Mouse (Mus musculus) intestine, postnatal 0 days (tissue): ENCODE results near the gene Pnpla2. TPM values are rescaled to one million over a fixed set of nuclear protein-coding genes. Genes with fewer than 3 reads are reported as not detected.

Source experiments
- ATAC-seq: fragments of 200-750 bp; cut with Nextera tagmentation; 2 replicates; pipeline ENCODE4 v1.8.0; 2017; ENCODE audit warnings: mild to moderate bottlenecking, moderate TSS enrichment, moderate library complexity
- H3K27ac ChIP-seq: fragments of 300-500 bp; sonication (generic); 2 replicates; pipeline ENCODE4 v1.5.1; 2014; ENCODE audit warnings: mild to moderate bottlenecking, low read depth, low read length, moderate library complexity
- H3K27me3 ChIP-seq: fragments of 300-500 bp; sonication (generic); replicated peaks from 2 replicates; pipeline ENCODE4 v1.6.1; 2014; ENCODE audit warnings: low read length, mixed read lengths; ENCODE audit not compliant: control insufficient read depth, insufficient read depth
- H3K36me3 ChIP-seq: fragments of 300-500 bp; sonication (generic); 2 replicates; pipeline ENCODE4 v1.6.1; 2014; ENCODE audit warnings: mild to moderate bottlenecking, moderate library complexity; ENCODE audit not compliant: control insufficient read depth, insufficient read depth
- H3K4me1 ChIP-seq: fragments of 300-500 bp; sonication (generic); replicated peaks from 2 replicates; pipeline ENCODE4 v1.6.1; 2014; ENCODE audit warnings: antibody characterized with exemption, low read length, mixed read lengths; ENCODE audit not compliant: control insufficient read depth, insufficient read depth
- H3K4me2 ChIP-seq: fragments of 300-500 bp; sonication (generic); replicated peaks from 2 replicates; pipeline ENCODE4 v1.6.1; 2014; ENCODE audit warnings: low read depth, mild to moderate bottlenecking, moderate library complexity
- H3K4me3 ChIP-seq: fragments of 300-500 bp; sonication (generic); 2 replicates; pipeline ENCODE4 v1.5.1; 2014; ENCODE audit warnings: low read depth, low read length
- H3K9ac ChIP-seq: fragments of 300-500 bp; sonication (generic); 2 replicates; pipeline ENCODE4 v1.6.1; 2014; ENCODE audit warnings: mild to moderate bottlenecking, low read depth, low read length
- H3K9me3 ChIP-seq: fragments of 300-500 bp; sonication (generic); 2 replicates; pipeline ENCODE4 v1.6.1; 2016; ENCODE audit warnings: mixed run types; ENCODE audit not compliant: control insufficient read depth
- CTCF ChIP-seq: sonication (generic); IDR thresholded peaks from 2 replicates; pipeline ENCODE4 v1.5.1; 2016; ENCODE audit warnings: low read depth, mild to moderate bottlenecking, control low read depth, antibody characterized with exemption, moderate library complexity
- WGBS: fragments of 180-500 bp; shearing (Covaris S2); extraction: QIAGEN DNeasy Blood & Tissue Kit; methylation state at CpG from one replicate; pipeline ENCODE4 v1.1.7; 2014; 5-methylcytosine and 5-hydroxymethylcytosine counted together
- polyA plus RNA-seq: library from polyadenylated mRNA; unstranded; fragments of >200 nt; fragmentation: Nextera tagmentation; extraction: Ambion mirVana; gene quantifications from 2 replicates; pipeline ENCODE4 v1.2.1, GENCODE M21; 2015

The Pnpla2 gene
- polyA plus RNA-seq, 1 experiment from 2014 or later = 79.4 TPM

GRCm38 (mm10) chr7:141413331-141413730 is 41.7 kb upstream of the Pnpla2 start:
- Histone ChIP-seq H3K9ac (peak overlapping the region; percentile 65), H3K9me3 (no peaks in the 10 kb centered on the region), H3K36me3 (peaks cover 19% of the 10 kb centered on the region; the same call in 1 of the 2 replicates), H3K4me1 (peaks cover 5% of the 10 kb centered on the region; the same call in 1 of the 2 replicates), H3K27me3 (no peaks in the 10 kb centered on the region), H3K4me3 (peak overlapping the region; percentile 59), H3K4me2 (peak overlapping the region; percentile 90), H3K27ac (peak overlapping the region; percentile 84)
- WGBS = 1% methylated on average over 16 of the region's 16 CpGs
- no peak for ATAC-seq
- TF ChIP-seq CTCF = no peak

GRCm38 (mm10) chr7:141413809-141414584 is 41.0 kb upstream of the Pnpla2 start, which contains the start of gene Gatd1:
Gene Gatd1 (minus strand): TSS chr7:141414136.
- no peaks in the 10 kb centered on the region for H3K27me3 ChIP-seq
- ATAC-seq = peak; percentile 91
- peaks cover 5% of the 10 kb centered on the region; the same call in 1 of the 2 replicates for H3K4me1 ChIP-seq
- WGBS = under 1% methylated on average over 56 of the region's 56 CpGs
- H3K36me3 ChIP-seq = peaks cover 16% of the 10 kb centered on the region; the same call in 1 of the 2 replicates
- peak within 1 kb of the TSS; percentile 65 for H3K9ac ChIP-seq
- H3K4me3 ChIP-seq = peak within 1 kb of the TSS; percentile 59
- H3K4me2 ChIP-seq = peak within 1 kb of the TSS; percentile 90
- no peaks in the 10 kb centered on the region for H3K9me3 ChIP-seq
- TF ChIP-seq CTCF = peak; percentile 54
- peak within 1 kb of the TSS; percentile 84 for H3K27ac ChIP-seq

- Histone ChIP-seq H3K9me3 (no peaks in the 10 kb centered on the region), H3K4me2 (no peak overlapping the region), H3K9ac (no peak overlapping the region), H3K4me1 (peaks cover 5% of the 10 kb centered on the region; the same call in 1 of the 2 replicates), H3K36me3 (no peaks in the 10 kb centered on the region), H3K4me3 (no peak overlapping the region), H3K27ac (peak overlapping the region; percentile 16; the same call in 1 of the 2 replicates), H3K27me3 (no peaks in the 10 kb centered on the region)
- 76% methylated on average over 6 of the region's 6 CpGs for WGBS
- no peak for ATAC-seq
- TF ChIP-seq CTCF = no peak
Measured at GRCm38 (mm10) chr7:141416144-141416841, 38.7 kb upstream of the Pnpla2 start.

GRCm38 (mm10) chr7:141417731-141418681 is 37.0 kb upstream of the Pnpla2 start:
- 65% methylated on average over 8 of the region's 8 CpGs for WGBS
- no peaks in the 10 kb centered on the region for H3K27me3 ChIP-seq
- no peak for ATAC-seq
- H3K27ac ChIP-seq = peak overlapping the region; percentile 65
- H3K4me2 ChIP-seq = no peak overlapping the region; the same call in 1 of the 2 replicates
- TF ChIP-seq CTCF = peak; percentile 60
- peaks cover 3% of the 10 kb centered on the region; the same call in 1 of the 2 replicates for H3K4me1 ChIP-seq
- H3K4me3 ChIP-seq = no peak overlapping the region
- no peak overlapping the region for H3K9ac ChIP-seq
- no peaks in the 10 kb centered on the region for H3K36me3 ChIP-seq
- no peaks in the 10 kb centered on the region for H3K9me3 ChIP-seq

- TF ChIP-seq CTCF = no peak
- H3K36me3 ChIP-seq = no peaks in the 10 kb centered on the region
- no peaks in the 10 kb centered on the region for H3K27me3 ChIP-seq
- WGBS = 24% methylated on average over 7 of the region's 7 CpGs
- peak; percentile 55 for ATAC-seq
- H3K4me1 ChIP-seq = no peaks in the 10 kb centered on the region
- H3K4me3 ChIP-seq = no peak overlapping the region
- H3K4me2 ChIP-seq = no peak overlapping the region
- H3K9ac ChIP-seq = no peak overlapping the region
- no peaks in the 10 kb centered on the region for H3K9me3 ChIP-seq
- peak overlapping the region; percentile 65 for H3K27ac ChIP-seq
Measured at GRCm38 (mm10) chr7:141418970-141419369, 36.0 kb upstream of the Pnpla2 start.
